Mouse (Mus musculus) left cerebral cortex, adult 11 months (tissue): Measurements from ENCODE around the gene Cacna2d3.

Experiments
- DNase-seq: peaks from one replicate; pipeline ENCODE4 v3.0.0; 2022; ENCODE audit warnings: low spot score

Gene Cacna2d3

GRCm38 (mm10) chr14:29062676-29063075, 659.0 kb downstream of the Cacna2d3 start:
- no peak for DNase-seq

- no peak for DNase-seq
Observed at GRCm38 (mm10) chr14:29061491-29061890, 660.2 kb downstream of the Cacna2d3 start.

- no peak for DNase-seq
Observed at GRCm38 (mm10) chr14:29060679-29061078, 661.0 kb downstream of the Cacna2d3 start.

- DNase-seq, result no peak
Observed at GRCm38 (mm10) chr14:29051951-29052835, 669.5 kb downstream of the Cacna2d3 start.

- no peak for DNase-seq
Observed at GRCm38 (mm10) chr14:29042355-29042754, 679.3 kb downstream of the Cacna2d3 start.

GRCm38 (mm10) chr14:29041498-29041897, 680.2 kb downstream of the Cacna2d3 start:
- DNase-seq, result no peak

- DNase-seq, result no peak
Observed at GRCm38 (mm10) chr14:29040606-29041364, 680.9 kb downstream of the Cacna2d3 start.

- DNase-seq, result no peak
Observed at GRCm38 (mm10) chr14:29038246-29038645, 683.4 kb downstream of the Cacna2d3 start.

GRCm38 (mm10) chr14:29031858-29032395, 689.7 kb downstream of the Cacna2d3 start:
- no peak for DNase-seq

GRCm38 (mm10) chr14:29030519-29030918, 691.1 kb downstream of the Cacna2d3 start:
- DNase-seq, result no peak

- no peak for DNase-seq
Observed at GRCm38 (mm10) chr14:29029896-29030420, 691.7 kb downstream of the Cacna2d3 start.

GRCm38 (mm10) chr14:29029107-29029469, 692.6 kb downstream of the Cacna2d3 start:
- no peak for DNase-seq

GRCm38 (mm10) chr14:29028391-29029106, 693.1 kb downstream of the Cacna2d3 start:
- no peak for DNase-seq

- no peak for DNase-seq
Observed at GRCm38 (mm10) chr14:29027276-29027675, 694.4 kb downstream of the Cacna2d3 start.

- no peak for DNase-seq
Observed at GRCm38 (mm10) chr14:29025335-29025734, 696.3 kb downstream of the Cacna2d3 start.

- no peak for DNase-seq
Observed at GRCm38 (mm10) chr14:29023246-29023645, 698.4 kb downstream of the Cacna2d3 start.

GRCm38 (mm10) chr14:29021295-29021694, 700.4 kb downstream of the Cacna2d3 start:
- DNase-seq, result no peak

GRCm38 (mm10) chr14:29018316-29019000, 703.2 kb downstream of the Cacna2d3 start:
- no peak for DNase-seq

GRCm38 (mm10) chr14:29017883-29018282, 703.8 kb downstream of the Cacna2d3 start, which contains the start of gene Lrtm1:
Gene Lrtm1 (plus strand): TSS chr14:29018208.
- DNase-seq, result no peak

- DNase-seq, result no peak
Observed at GRCm38 (mm10) chr14:29015896-29016295, 705.8 kb downstream of the Cacna2d3 start.

GRCm38 (mm10) chr14:29014680-29015079, 707.0 kb downstream of the Cacna2d3 start:
- DNase-seq, result no peak
